Mouse (Mus musculus) embryonic facial prominence, embryonic 14.5 days (tissue): ENCODE results near the gene Acsm5. TPM values are rescaled to one million over a fixed set of nuclear protein-coding genes. Genes with fewer than 3 reads are reported as not detected.
"Not testable (repeated sequence)": the region's sequence is repeated elsewhere in the genome, so short reads cannot be mapped to it uniquely, and the experiment has no call there.

Experiments
- ATAC-seq: fragments of 200-750 bp; cut with Nextera tagmentation; 2 replicates; pipeline ENCODE4 v1.8.0; 2017; ENCODE audit warnings: low read depth, moderate number of reproducible peaks, moderate TSS enrichment
- DNase-seq: peaks from one replicate; pipeline ENCODE4 v3.0.0-alpha.2; 2015; ENCODE audit warnings: low spot score
- H3K27ac ChIP-seq: fragments of 300-500 bp; sonication (generic); replicated peaks from 2 replicates; pipeline ENCODE4 v1.5.1; 2014; ENCODE audit warnings: low read depth, mild to moderate bottlenecking, low read length, moderate library complexity
- H3K27me3 ChIP-seq: fragments of 300-500 bp; sonication (generic); replicated peaks from 2 replicates; pipeline ENCODE4 v1.6.1; 2014; ENCODE audit warnings: low read length; ENCODE audit not compliant: control insufficient read depth, insufficient read depth
- H3K36me3 ChIP-seq: fragments of 300-500 bp; sonication (generic); 2 replicates; pipeline ENCODE4 v1.6.1; 2014; ENCODE audit warnings: low read length, mixed read lengths; ENCODE audit not compliant: control insufficient read depth, insufficient read depth
- H3K4me1 ChIP-seq: fragments of 300-500 bp; sonication (generic); 2 replicates; pipeline ENCODE4 v1.6.1; 2014; ENCODE audit warnings: antibody characterized with exemption, low read length; ENCODE audit not compliant: control insufficient read depth, insufficient read depth
- H3K4me2 ChIP-seq: fragments of 300-500 bp; sonication (generic); 2 replicates; pipeline ENCODE4 v1.6.1; 2014; ENCODE audit warnings: low read depth, mild to moderate bottlenecking, low read length, moderate library complexity, mixed read lengths
- H3K4me3 ChIP-seq: fragments of 300-500 bp; sonication (generic); 2 replicates; pipeline ENCODE4 v1.5.1; 2014; ENCODE audit warnings: low read depth, mild to moderate bottlenecking, low read length
- H3K9ac ChIP-seq: fragments of 300-500 bp; sonication (generic); 2 replicates; pipeline ENCODE4 v1.6.1; 2014; ENCODE audit warnings: low read depth, mild to moderate bottlenecking, low read length, moderate library complexity, mixed read lengths
- H3K9me3 ChIP-seq: fragments of 300-500 bp; sonication (generic); 2 replicates; pipeline ENCODE4 v1.6.1; 2016; ENCODE audit warnings: low read length; ENCODE audit not compliant: control insufficient read depth
- WGBS: fragments of 180-500 bp; shearing (Covaris S2); extraction: QIAGEN DNeasy Blood & Tissue Kit; methylation state at CpG from one replicate; pipeline ENCODE4 v1.1.7; 2014; 5-methylcytosine and 5-hydroxymethylcytosine counted together
- polyA plus RNA-seq: library from polyadenylated mRNA; unstranded; fragments of >200 nt; fragmentation: Nextera tagmentation; extraction: Ambion mirVana; gene quantifications from 2 replicates; pipeline ENCODE4 v1.2.1, GENCODE M21; 2014

Gene Acsm5
- polyA plus RNA-seq, 1 experiment from 2014 or later = 0.15 TPM

GRCm38 (mm10) chr7:119560452-119560835, 41.2 kb downstream of the Acsm5 start:
- no peak for ATAC-seq
- DNase-seq = no peak
- H3K27ac ChIP-seq = no peak overlapping the region

GRCm38 (mm10) chr7:119561441-119561840, 42.2 kb downstream of the Acsm5 start:
- H3K4me1 ChIP-seq = no peaks in the 10 kb centered on the region
- H3K27ac ChIP-seq = no peak overlapping the region
- WGBS = 43% methylated on average over 4 of the region's 4 CpGs
- no peaks in the 10 kb centered on the region for H3K9me3 ChIP-seq
- H3K27me3 ChIP-seq = no peaks in the 10 kb centered on the region
- no peaks in the 10 kb centered on the region for H3K36me3 ChIP-seq
- ATAC-seq (no peak), DNase-seq (no peak)
- H3K9ac ChIP-seq = no peak overlapping the region
- H3K4me3 ChIP-seq = no peak overlapping the region
- no peak overlapping the region for H3K4me2 ChIP-seq

More at GRCm38 (mm10) chr7:119560452-119560835, 41.2 kb downstream of the Acsm5 start:
- no peaks in the 10 kb centered on the region for H3K27me3 ChIP-seq
- no peak overlapping the region for H3K4me3 ChIP-seq
- no peaks in the 10 kb centered on the region for H3K36me3 ChIP-seq
- 79% methylated on average over 3 of the region's 3 CpGs for WGBS
- H3K4me1 ChIP-seq = no peaks in the 10 kb centered on the region
- H3K9ac ChIP-seq = no peak overlapping the region
- no peaks in the 10 kb centered on the region for H3K9me3 ChIP-seq
- no peak overlapping the region for H3K4me2 ChIP-seq

- 89% methylated on average over 2 of the region's 2 CpGs for WGBS
- H3K4me2 ChIP-seq, DNase-seq, H3K27ac ChIP-seq, H3K27me3 ChIP-seq, H3K9ac ChIP-seq, H3K4me1 ChIP-seq, H3K36me3 ChIP-seq, ATAC-seq, H3K9me3 ChIP-seq, H3K4me3 ChIP-seq: not testable (repeated sequence)
These were observed 43.2 kb downstream of the Acsm5 start for GRCm38 (mm10) chr7:119562476-119562875.

- no peak for ATAC-seq
- H3K36me3 ChIP-seq = no peaks in the 10 kb centered on the region
These were observed 75.4 kb downstream of the Acsm5 start for GRCm38 (mm10) chr7:119594530-119595107.

More at GRCm38 (mm10) chr7:119594530-119595107, 75.4 kb downstream of the Acsm5 start:
- no peaks in the 10 kb centered on the region for H3K4me1 ChIP-seq
- H3K9me3 ChIP-seq = no peaks in the 10 kb centered on the region
- no peak overlapping the region for H3K27ac ChIP-seq
- DNase-seq = no peak
- WGBS = 79% methylated on average over 3 of the region's 3 CpGs
- no peak overlapping the region for H3K4me2 ChIP-seq
- H3K4me3 ChIP-seq = no peak overlapping the region
- no peak overlapping the region for H3K9ac ChIP-seq
- no peaks in the 10 kb centered on the region for H3K27me3 ChIP-seq

Other genes with a start within 250 kb of the Acsm5 start
- not detected in 2 replicates for gene Gp2, start 60.2 kb upstream of the Acsm5 start, polyA plus RNA-seq
- gene Umod, start 40.2 kb upstream of the Acsm5 start, polyA plus RNA-seq = 0.13 TPM in 1 of 2 replicates, not detected in the other
- gene Pdilt, start 4.0 kb downstream of the Acsm5 start, polyA plus RNA-seq = not detected in 2 replicates
- gene Acsm2, start 34.9 kb downstream of the Acsm5 start, polyA plus RNA-seq = not detected in 2 replicates
- 0.37 and 0.47 TPM in 2 replicates for gene Acsm1, start 87.6 kb downstream of the Acsm5 start, polyA plus RNA-seq
- gene Acsm4, start 170.6 kb downstream of the Acsm5 start, polyA plus RNA-seq = 8.9 and 9.6 TPM in 2 replicates
- gene Thumpd1, start 201.3 kb downstream of the Acsm5 start, polyA plus RNA-seq = 65.3 and 82.7 TPM in 2 replicates
- gene Acsm3, start 241.5 kb downstream of the Acsm5 start, polyA plus RNA-seq = 0.24 TPM in 2 replicates